Mouse (Mus musculus): ENCODE measurements around the gene Zfp839.
"Not testable (repeated sequence)": the region's sequence is repeated elsewhere in the genome, so short reads cannot be mapped to it uniquely, and the experiment has no call there.

Gene Zfp839

GRCm38 (mm10) chr12:110840348-110841198 is 9.5 kb upstream of the Zfp839 start, which contains the start of gene Mok:
TSS of gene Mok (minus strand) at chr12:110840939.
- DNase-seq (ENCODE audit: extremely low spot score, low spot score): peak; percentile 98

- no peak for DNase-seq (ENCODE audit: extremely low spot score, low spot score)
Measured at GRCm38 (mm10) chr12:110841731-110842493, 8.1 kb upstream of the Zfp839 start.

- peak; percentile 85 for DNase-seq (ENCODE audit: extremely low spot score, low spot score)
Measured at GRCm38 (mm10) chr12:110843194-110844048, 6.6 kb upstream of the Zfp839 start.

- DNase-seq (ENCODE audit: extremely low spot score, low spot score): no peak
Measured at GRCm38 (mm10) chr12:110844227-110845130, 5.6 kb upstream of the Zfp839 start.

GRCm38 (mm10) chr12:110845131-110845880 is 4.7 kb upstream of the Zfp839 start:
- peak; percentile 99 for DNase-seq (ENCODE audit: extremely low spot score, low spot score)

GRCm38 (mm10) chr12:110846191-110846765 is 3.8 kb upstream of the Zfp839 start:
- DNase-seq (ENCODE audit: extremely low spot score, low spot score): no peak

GRCm38 (mm10) chr12:110850929-110851256 is 840 bp downstream of the Zfp839 start:
- no peak for DNase-seq (ENCODE audit: extremely low spot score, low spot score)

GRCm38 (mm10) chr12:110851414-110851813 is 1.4 kb downstream of the Zfp839 start:
- no peak for DNase-seq (ENCODE audit: extremely low spot score, low spot score)

GRCm38 (mm10) chr12:110851923-110852322 is 1.9 kb downstream of the Zfp839 start:
- DNase-seq (ENCODE audit: extremely low spot score, low spot score): no peak

- no peak for DNase-seq (ENCODE audit: extremely low spot score, low spot score)
Measured at GRCm38 (mm10) chr12:110854786-110855737, 5.0 kb downstream of the Zfp839 start.

- DNase-seq (ENCODE audit: extremely low spot score, low spot score): no peak
Measured at GRCm38 (mm10) chr12:110857196-110857595, 7.1 kb downstream of the Zfp839 start.

GRCm38 (mm10) chr12:110858681-110859080 is 8.6 kb downstream of the Zfp839 start:
- not testable (repeated sequence) for DNase-seq (ENCODE audit: extremely low spot score, low spot score)

- DNase-seq (ENCODE audit: extremely low spot score, low spot score): no peak
Measured at GRCm38 (mm10) chr12:110860293-110860692, 10.2 kb downstream of the Zfp839 start.

- no peak for DNase-seq (ENCODE audit: extremely low spot score, low spot score)
Measured at GRCm38 (mm10) chr12:110861256-110861655, 11.2 kb downstream of the Zfp839 start.

GRCm38 (mm10) chr12:110864008-110864407 is 14.0 kb downstream of the Zfp839 start:
- no peak for DNase-seq (ENCODE audit: extremely low spot score, low spot score)

GRCm38 (mm10) chr12:110865571-110865970 is 15.5 kb downstream of the Zfp839 start:
- DNase-seq (ENCODE audit: extremely low spot score, low spot score): no peak

- no peak for DNase-seq (ENCODE audit: extremely low spot score, low spot score)
Measured at GRCm38 (mm10) chr12:110865989-110866388, 15.9 kb downstream of the Zfp839 start.

GRCm38 (mm10) chr12:110870107-110870506 is 20.1 kb downstream of the Zfp839 start:
- no peak for DNase-seq (ENCODE audit: extremely low spot score, low spot score)

All from neural tube, embryonic 10.5 days (tissue).